Mouse (Mus musculus) thymus, adult 18-20 months (tissue): Measurements from ENCODE around the gene Gm5741.

ENCODE experiments used
- DNase-seq, 2 experiments: peaks; one replicate each; pipeline ENCODE4 v3.0.0; 2022; ENCODE audit warnings: mixed read lengths in 2 of 2

Gene Gm5741

GRCm38 (mm10) chr8:85072364-85072929 lies 4.7 kb upstream of the Gm5741 start:
- DNase-seq, result no peak

- peak; percentile 81 to 85 for DNase-seq
These were observed 3.9 kb upstream of the Gm5741 start, which contains the start of gene Dhps for GRCm38 (mm10) chr8:85071514-85072281. Gene Dhps (plus strand): TSS chr8:85071757.

GRCm38 (mm10) chr8:85071041-85071440 lies 3.3 kb upstream of the Gm5741 start:
- no peak for DNase-seq

GRCm38 (mm10) chr8:85067155-85067554 lies 627 bp downstream of the Gm5741 start:
- DNase-seq, result no peak

- DNase-seq, result no peak
These were observed 2.6 kb downstream of the Gm5741 start for GRCm38 (mm10) chr8:85065213-85065612.

- no peak for DNase-seq
These were observed 5.2 kb downstream of the Gm5741 start for GRCm38 (mm10) chr8:85062603-85063002.

- peak; percentile 68 to 79 for DNase-seq
These were observed 7.7 kb downstream of the Gm5741 start, which contains the start of gene Fbxw9 for GRCm38 (mm10) chr8:85059879-85060616. Gene Fbxw9 (plus strand): TSS chr8:85060055.

GRCm38 (mm10) chr8:85057367-85057766 lies 10.4 kb downstream of the Gm5741 start:
- DNase-seq, result no peak

- no peak for DNase-seq
These were observed 24.2 kb downstream of the Gm5741 start for GRCm38 (mm10) chr8:85043619-85044018.

GRCm38 (mm10) chr8:85037681-85038531 lies 29.9 kb downstream of the Gm5741 start:
- peak; percentile 60 to 64 for DNase-seq

- no peak for DNase-seq
These were observed 30.5 kb downstream of the Gm5741 start for GRCm38 (mm10) chr8:85037366-85037680.

GRCm38 (mm10) chr8:85036718-85037365 lies 30.9 kb downstream of the Gm5741 start, which contains the start of gene Tnpo2:
Gene Tnpo2 (plus strand): TSS chr8:85036915.
- DNase-seq, result peak; percentile 80 to 91

GRCm38 (mm10) chr8:85036381-85036717 lies 31.4 kb downstream of the Gm5741 start:
- DNase-seq, result no peak

GRCm38 (mm10) chr8:85035728-85036310 lies 32.0 kb downstream of the Gm5741 start:
- no peak for DNase-seq

GRCm38 (mm10) chr8:85035165-85035727 lies 32.5 kb downstream of the Gm5741 start:
- DNase-seq, result no peak

GRCm38 (mm10) chr8:85034764-85035163 lies 33.0 kb downstream of the Gm5741 start:
- DNase-seq, result peak; percentile 64 to 77

GRCm38 (mm10) chr8:85033867-85034266 lies 33.9 kb downstream of the Gm5741 start:
- no peak for DNase-seq

GRCm38 (mm10) chr8:85032622-85033311 lies 35.0 kb downstream of the Gm5741 start:
- no peak for DNase-seq

- no peak for DNase-seq
These were observed 38.5 kb downstream of the Gm5741 start for GRCm38 (mm10) chr8:85029271-85029670.

- DNase-seq, result no peak
These were observed 39.9 kb downstream of the Gm5741 start for GRCm38 (mm10) chr8:85027922-85028321.

- no peak for DNase-seq
These were observed 40.3 kb downstream of the Gm5741 start for GRCm38 (mm10) chr8:85027516-85027855.
